Mouse (Mus musculus): ENCODE results near the gene Gm6583.

DNA sequence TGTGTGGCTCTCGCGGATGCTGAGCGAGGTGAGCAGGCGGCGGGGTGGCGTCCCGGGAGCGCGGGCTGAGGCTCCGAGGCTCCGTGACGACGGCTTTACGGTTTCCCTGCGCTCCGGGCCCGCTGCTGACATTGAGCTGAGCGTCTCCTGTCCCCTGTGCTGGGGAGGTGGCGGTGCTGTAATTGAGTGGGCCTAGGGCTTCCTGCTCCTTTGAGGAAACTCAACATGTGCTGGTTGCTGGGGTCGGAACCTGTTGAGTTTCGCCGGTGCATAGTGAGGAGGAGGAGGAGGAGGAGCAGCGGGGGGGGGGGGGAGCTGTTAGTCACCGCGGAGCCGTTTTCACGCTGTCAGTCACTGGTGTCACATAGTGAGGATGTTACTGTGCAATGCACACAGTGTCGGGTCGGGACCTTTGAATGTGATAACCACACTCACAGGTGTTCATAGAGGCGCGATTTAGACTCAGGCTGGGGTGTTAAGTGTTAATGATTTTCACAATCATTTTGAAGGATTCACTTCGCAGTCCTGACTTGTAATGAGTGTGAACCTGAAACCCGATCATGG, 29.3 kb downstream of the Gm6583 start:
- no peak for TF ChIP-seq CTCF (IDR thresholded peaks at IDR 0.05; ENCODE audit: extremely low read depth, insufficient read depth, insufficient read length, insufficient replicate concordance)
- TF ChIP-seq POLR2A (IDR thresholded peaks at IDR 0.05; ENCODE audit: low read depth, low read length), result no peak
